Mouse (Mus musculus) liver, embryonic 16.5 days (tissue): Measurements from ENCODE around the gene Aif1l. TPM values are rescaled to one million over a fixed set of nuclear protein-coding genes. Genes with fewer than 3 reads are reported as not detected.

Source experiments
- ATAC-seq: fragments of 200-750 bp; cut with Nextera tagmentation; 2 replicates; pipeline ENCODE4 v1.8.0; 2017; ENCODE audit warnings: low read depth, mild to moderate bottlenecking, moderate number of reproducible peaks, moderate library complexity
- H3K27ac ChIP-seq: fragments of 300-500 bp; sonication (generic); 2 replicates; pipeline ENCODE4 v1.5.1; 2014; ENCODE audit warnings: mild to moderate bottlenecking, low read length
- H3K27me3 ChIP-seq: fragments of 300-500 bp; sonication (generic); 2 replicates; pipeline ENCODE4 v1.6.1; 2014; ENCODE audit warnings: low read depth, low read length, mixed read lengths; ENCODE audit not compliant: control insufficient read depth, insufficient read depth
- H3K36me3 ChIP-seq: fragments of 300-500 bp; sonication (generic); 2 replicates; pipeline ENCODE4 v1.6.1; 2014; ENCODE audit warnings: mild to moderate bottlenecking; ENCODE audit not compliant: control insufficient read depth, insufficient read depth
- H3K4me1 ChIP-seq: fragments of 300-500 bp; sonication (generic); 2 replicates; pipeline ENCODE4 v1.6.1; 2014; ENCODE audit warnings: low read depth, low read length, mixed read lengths; ENCODE audit not compliant: control insufficient read depth
- H3K4me2 ChIP-seq: fragments of 300-500 bp; sonication (generic); 2 replicates; pipeline ENCODE4 v1.6.1; 2014; ENCODE audit warnings: low read depth, low read length, mixed read lengths
- H3K4me3 ChIP-seq: fragments of 300-500 bp; sonication (generic); 2 replicates; pipeline ENCODE4 v1.5.1; 2014; ENCODE audit warnings: low read depth, mild to moderate bottlenecking, low read length
- H3K9ac ChIP-seq: fragments of 300-500 bp; sonication (generic); 2 replicates; pipeline ENCODE4 v1.6.1; 2014; ENCODE audit warnings: low read depth, low read length
- H3K9me3 ChIP-seq: fragments of 300-500 bp; sonication (generic); replicated peaks from 2 replicates; pipeline ENCODE4 v1.6.1; 2016; ENCODE audit warnings: low read length; ENCODE audit not compliant: control insufficient read depth
- WGBS: fragments of 180-500 bp; shearing (Covaris S2); extraction: QIAGEN DNeasy Blood & Tissue Kit; methylation state at CpG from one replicate; pipeline ENCODE4 v1.1.7; 2014; ENCODE audit not compliant: insufficient replicate concordance; 5-methylcytosine and 5-hydroxymethylcytosine counted together
- polyA plus RNA-seq: library from polyadenylated mRNA; unstranded; fragments of >200 nt; fragmentation: Nextera tagmentation; extraction: Ambion mirVana; gene quantifications from 2 replicates; pipeline ENCODE4 v1.2.1, GENCODE M21; 2015

The Aif1l gene
- polyA plus RNA-seq, 1 experiment from 2014 or later: 1.2 TPM

- WGBS: 19% methylated on average over 4 of the region's 4 CpGs
- no peak overlapping the region for H3K9ac ChIP-seq
- ATAC-seq: no peak
- no peak overlapping the region for H3K27ac ChIP-seq
- H3K4me3 ChIP-seq: no peak overlapping the region
- no peak overlapping the region for H3K4me2 ChIP-seq
- no peaks in the 10 kb centered on the region for H3K27me3 ChIP-seq
- no peaks in the 10 kb centered on the region for H3K36me3 ChIP-seq
- no peaks in the 10 kb centered on the region for H3K4me1 ChIP-seq
- H3K9me3 ChIP-seq: no peaks in the 10 kb centered on the region
These were observed 34.8 kb upstream of the Aif1l start for GRCm38 (mm10) chr2:31915112-31915511.

GRCm38 (mm10) chr2:31917636-31918035 is 32.3 kb upstream of the Aif1l start:
- no peak for ATAC-seq
- H3K4me1 ChIP-seq: no peaks in the 10 kb centered on the region
- H3K27me3 ChIP-seq: no peaks in the 10 kb centered on the region; the same call in 1 of the 2 replicates
- H3K27ac ChIP-seq: no peak overlapping the region
- no peak overlapping the region for H3K4me2 ChIP-seq
- H3K4me3 ChIP-seq: no peak overlapping the region
- 22% methylated on average over 4 of the region's 4 CpGs for WGBS
- no peak overlapping the region for H3K9ac ChIP-seq
- H3K36me3 ChIP-seq: no peaks in the 10 kb centered on the region
- H3K9me3 ChIP-seq: no peaks in the 10 kb centered on the region

- 52% methylated on average over 4 of the region's 4 CpGs for WGBS
- no peak overlapping the region for H3K4me3 ChIP-seq
- ATAC-seq: no peak
- no peaks in the 10 kb centered on the region for H3K9me3 ChIP-seq
- H3K4me1 ChIP-seq: no peaks in the 10 kb centered on the region
- H3K4me2 ChIP-seq: no peak overlapping the region
- no peak overlapping the region for H3K9ac ChIP-seq
- H3K27ac ChIP-seq: no peak overlapping the region
- no peaks in the 10 kb centered on the region; the same call in 1 of the 2 replicates for H3K27me3 ChIP-seq
- no peaks in the 10 kb centered on the region for H3K36me3 ChIP-seq
These were observed 26.3 kb upstream of the Aif1l start for GRCm38 (mm10) chr2:31923645-31924044.

- H3K4me2 ChIP-seq: no peak overlapping the region
- no peak overlapping the region for H3K9ac ChIP-seq
- H3K27ac ChIP-seq: no peak overlapping the region
- no peak overlapping the region for H3K4me3 ChIP-seq
- ATAC-seq: no peak
- H3K4me1 ChIP-seq: no peaks in the 10 kb centered on the region
- H3K36me3 ChIP-seq: no peaks in the 10 kb centered on the region
- H3K27me3 ChIP-seq: no peaks in the 10 kb centered on the region; the same call in 1 of the 2 replicates
- WGBS: 22% methylated on average over 9 of the region's 9 CpGs
- H3K9me3 ChIP-seq: no peaks in the 10 kb centered on the region
These were observed 25.1 kb upstream of the Aif1l start for GRCm38 (mm10) chr2:31924811-31925210.

GRCm38 (mm10) chr2:31925936-31926335 is 24.0 kb upstream of the Aif1l start:
- Histone ChIP-seq H3K27ac (no peak overlapping the region), H3K27me3 (no peaks in the 10 kb centered on the region; the same call in 1 of the 2 replicates), H3K4me3 (no peak overlapping the region), H3K9ac (no peak overlapping the region), H3K9me3 (no peaks in the 10 kb centered on the region), H3K36me3 (no peaks in the 10 kb centered on the region), H3K4me2 (no peak overlapping the region), H3K4me1 (no peaks in the 10 kb centered on the region)
- 41% methylated on average over 4 of the region's 4 CpGs for whole genome bisulfite sequencing
- no peak for ATAC-seq

GRCm38 (mm10) chr2:31929664-31930063 is 20.3 kb upstream of the Aif1l start:
- Histone ChIP-seq H3K9ac (no peak overlapping the region), H3K4me3 (no peak overlapping the region), H3K36me3 (no peaks in the 10 kb centered on the region), H3K4me2 (no peak overlapping the region), H3K9me3 (no peaks in the 10 kb centered on the region), H3K27ac (no peak overlapping the region), H3K27me3 (no peaks in the 10 kb centered on the region), H3K4me1 (no peaks in the 10 kb centered on the region)
- ATAC-seq: no peak
- 36% methylated on average over 3 of the region's 3 CpGs for WGBS

- H3K36me3 ChIP-seq: no peaks in the 10 kb centered on the region
- H3K27ac ChIP-seq: no peak overlapping the region
- no peaks in the 10 kb centered on the region for H3K4me1 ChIP-seq
- no peaks in the 10 kb centered on the region for H3K9me3 ChIP-seq
- H3K9ac ChIP-seq: no peak overlapping the region
- no peak overlapping the region for H3K4me3 ChIP-seq
- H3K27me3 ChIP-seq: no peaks in the 10 kb centered on the region
- WGBS: 60% methylated on average over 4 of the region's 4 CpGs
- no peak overlapping the region for H3K4me2 ChIP-seq
- ATAC-seq: no peak
These were observed 15.4 kb upstream of the Aif1l start for GRCm38 (mm10) chr2:31934551-31934950.

- Histone ChIP-seq H3K27me3 (no peaks in the 10 kb centered on the region), H3K4me3 (no peak overlapping the region), H3K9me3 (no peaks in the 10 kb centered on the region), H3K27ac (no peak overlapping the region), H3K4me2 (no peak overlapping the region), H3K36me3 (no peaks in the 10 kb centered on the region), H3K9ac (no peak overlapping the region), H3K4me1 (no peaks in the 10 kb centered on the region)
- WGBS: 31% methylated on average over 4 of the region's 4 CpGs
- no peak for ATAC-seq
These were observed 14.9 kb upstream of the Aif1l start for GRCm38 (mm10) chr2:31935054-31935453.

DNA sequence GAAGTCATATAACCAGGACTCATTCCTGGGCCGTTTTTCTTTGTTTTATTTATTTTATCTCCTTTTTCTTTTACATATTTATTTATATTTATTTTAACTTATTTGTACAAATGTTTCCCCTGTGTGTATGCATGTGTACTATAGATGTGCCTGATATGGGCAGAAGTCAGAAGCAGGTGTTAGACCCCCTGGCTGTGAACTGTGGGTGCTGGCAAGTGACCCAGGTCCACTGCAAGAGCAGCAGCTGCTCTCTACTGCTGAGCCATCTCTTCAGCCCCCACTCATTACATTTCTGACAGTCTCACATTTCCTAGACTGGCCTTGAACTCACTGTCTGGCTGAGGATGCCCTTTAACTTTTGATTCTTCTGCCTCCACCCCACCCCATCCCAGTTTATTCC is 11.6 kb upstream of the Aif1l start:
- Histone ChIP-seq H3K4me2 (no peak overlapping the region), H3K36me3 (no peaks in the 10 kb centered on the region), H3K9ac (no peak overlapping the region), H3K9me3 (no peaks in the 10 kb centered on the region), H3K27me3 (no peaks in the 10 kb centered on the region), H3K27ac (no peak overlapping the region), H3K4me1 (no peaks in the 10 kb centered on the region), H3K4me3 (no peak overlapping the region)
- WGBS: 74% methylated on average over 1 of the region's 1 CpGs
- ATAC-seq: no peak
